Comparison of ENCODE assay signal across 10 mouse cellular contexts in the genomic region with DNA sequence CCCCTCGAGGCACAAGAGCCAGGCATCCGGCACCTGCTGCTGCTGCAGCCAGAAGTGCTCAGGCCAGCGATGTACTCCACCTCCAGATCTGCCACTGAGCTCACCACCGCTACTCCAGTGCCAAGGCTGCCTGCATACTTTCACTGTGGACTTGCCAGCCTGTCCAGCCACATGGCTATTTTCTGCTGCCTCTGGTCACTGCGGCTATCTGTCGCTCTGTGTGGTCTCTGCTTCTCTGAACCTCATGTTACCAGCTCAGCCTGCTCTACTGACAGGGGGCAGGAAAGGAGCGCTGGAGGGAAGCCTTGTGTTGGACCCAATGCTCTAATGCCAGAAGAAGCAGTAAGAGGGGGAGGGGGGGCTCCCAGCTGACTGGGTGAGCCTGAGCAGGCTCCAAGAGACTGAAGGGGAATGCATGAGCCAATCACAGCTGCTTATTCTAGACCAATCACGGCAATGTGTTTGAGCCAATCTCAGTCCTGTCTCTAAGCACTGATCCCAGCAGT. TPM values are rescaled to one million over a fixed set of nuclear protein-coding genes. Genes with fewer than 3 reads are reported as not detected.
DNase-seq lines count a peak whose midpoint lies in the region; ATAC-seq lines count a peak whose summit lies in the region.
"Had no signal": no experiment of that assay in that cellular context is flagged by ENCODE, and none has a peak within 500 bp of the region (broad histone marks: within the 10 kb centered on the region; RNA-seq: fewer than 3 reads in every experiment).

No protein-coding gene starts in this region.

- no peak overlapping the region for H3K4me2 ChIP-seq in forebrain, embryonic 15.5 days (replicated peaks)
- no peak overlapping the region for H3K4me2 ChIP-seq in neural tube, embryonic 13.5 days

- no peak overlapping the region for H3K9ac ChIP-seq in forebrain, embryonic 15.5 days (replicated peaks)
- no peak overlapping the region for H3K9ac ChIP-seq in neural tube, embryonic 13.5 days

- peak; percentile 91 for ATAC-seq in forebrain, embryonic 15.5 days (replicated peaks)
- ATAC-seq in neural tube, embryonic 13.5 days (ENCODE audit: low read depth) = peak; percentile 93

- H3K27ac ChIP-seq in forebrain, embryonic 15.5 days (replicated peaks) = no peak overlapping the region
- peak overlapping the region; percentile 38; the same call in 1 of the 2 replicates for H3K27ac ChIP-seq in neural tube, embryonic 13.5 days (replicated peaks)

- H3K27me3 ChIP-seq in forebrain, embryonic 15.5 days = no peaks in the 10 kb centered on the region
- H3K27me3 ChIP-seq in neural tube, embryonic 13.5 days = no peaks in the 10 kb centered on the region

- no peak overlapping the region for H3K4me3 ChIP-seq in forebrain, embryonic 15.5 days
- H3K4me3 ChIP-seq in neural tube, embryonic 13.5 days = no peak overlapping the region

- peak; percentile 75 to 85 for DNase-seq in right cerebral cortex, postnatal 10 days (ENCODE audit: low spot score in 2 of 2)
- no peak for DNase-seq in right cerebral cortex, postnatal 25 days
- DNase-seq in heart, postnatal 14 days = peak; percentile 29 to 49
- DNase-seq in kidney, postnatal 25 days = peak; percentile 49 to 74
- DNase-seq in B cell, adult 2 months = no peak
- DNase-seq in thymus, postnatal 14 days = no peak

- peaks cover 6% of the 10 kb centered on the region for H3K4me1 ChIP-seq in forebrain, embryonic 15.5 days
- H3K4me1 ChIP-seq in neural tube, embryonic 13.5 days (replicated peaks) = peaks cover 30% of the 10 kb centered on the region

- no peaks in the 10 kb centered on the region for H3K36me3 ChIP-seq in forebrain, embryonic 15.5 days
- H3K36me3 ChIP-seq in neural tube, embryonic 13.5 days = no peaks in the 10 kb centered on the region

- WGBS in forebrain, embryonic 15.5 days = 55% methylated on average over 8 of the region's 8 CpGs
- 62% methylated on average over 8 of the region's 8 CpGs for WGBS in neural tube, embryonic 13.5 days

- intact Hi-C loops in heart, postnatal 14 days (cut with DNase I) = no loop called here

- H3K9me3 ChIP-seq in forebrain, embryonic 15.5 days = no peaks in the 10 kb centered on the region
- H3K9me3 ChIP-seq in neural tube, embryonic 13.5 days = no peaks in the 10 kb centered on the region

RNA-seq across cellular contexts. Expression of a gene that starts 34.7 kb away (rescaled TPM):
- 0.17 and 0.20 TPM in 2 replicates for polyA plus RNA-seq in forebrain, embryonic 15.5 days (2015; fragmentation: Nextera tagmentation; extraction: Ambion mirVana)
- total RNA-seq in heart, postnatal 14 days (2021) = under 1 TPM; 0.27 to 0.60 TPM
- not detected in 2 replicates for polyA plus RNA-seq in neural tube, embryonic 13.5 days (2015; fragmentation: Nextera tagmentation; extraction: Ambion mirVana)
- total RNA-seq: hematopoietic stem cell, adult 5-6 weeks had no signal
- polyA plus RNA-seq: spleen, adult 2 months had no signal

RNA-seq across cellular contexts. Expression of a gene that starts 37.8 kb away (rescaled TPM):
- 10.3 and 10.5 TPM in 2 replicates for polyA plus RNA-seq in forebrain, embryonic 15.5 days (2015; fragmentation: Nextera tagmentation; extraction: Ambion mirVana)
- total RNA-seq in heart, postnatal 14 days (2021) = 10 to 100 TPM; 16.7 to 18.9 TPM
- polyA plus RNA-seq in neural tube, embryonic 13.5 days (2015; fragmentation: Nextera tagmentation; extraction: Ambion mirVana) = 10.3 and 11.5 TPM in 2 replicates
- total RNA-seq: hematopoietic stem cell, adult 5-6 weeks had no signal

Comparison
In these comparisons a context has a peak if more than half of its experiments do, and no peak if none do; other contexts are left out.
1. DNase-seq: peak in right cerebral cortex, postnatal 10 days (2 of 2), heart, postnatal 14 days (2 of 2) and kidney, postnatal 25 days (2 of 2); none in right cerebral cortex, postnatal 25 days (single experiment), B cell, adult 2 months (0 of 2) and thymus, postnatal 14 days (single experiment).